Mouse (Mus musculus): Measurements from ENCODE around the gene Lamp2. TPM values are rescaled to one million over a fixed set of nuclear protein-coding genes. Genes with fewer than 3 reads are reported as not detected.
"Not testable (repeated sequence)": the region's sequence is repeated elsewhere in the genome, so short reads cannot be mapped to it uniquely, and the experiment has no call there.

Gene Lamp2
- 10 to 100 TPM; 62.5 to 65.5 TPM for total RNA-seq (2021)
- long read RNA-seq, experiment 1, transcript Lamp2-203 (9 exons, 2,184 nt): minor isoform, 28 of 123 reads
- long read RNA-seq, experiment 1, transcript Lamp2-202 (9 exons, 3,604 nt): minor isoform, 42 of 123 reads
- long read RNA-seq, experiment 1, transcript Lamp2-201 (9 exons, 1,769 nt): major isoform, 43 of 123 reads
- long read RNA-seq, experiment 1, partial matches to known transcripts: 2 of 123 reads
- long read RNA-seq, experiment 1, other reads (novel, unspliced or antisense): 8 of 123 reads
- long read RNA-seq, experiment 2, transcript Lamp2-202 (9 exons, 3,604 nt): major isoform, 35 of 91 reads
- long read RNA-seq, experiment 2, transcript Lamp2-203 (9 exons, 2,184 nt): minor isoform, 25 of 91 reads
- long read RNA-seq, experiment 2, transcript Lamp2-201 (9 exons, 1,769 nt): minor isoform, 24 of 91 reads
- long read RNA-seq, experiment 2, partial matches to known transcripts: 2 of 91 reads
- long read RNA-seq, experiment 2, other reads (novel, unspliced or antisense): 5 of 91 reads

DNA sequence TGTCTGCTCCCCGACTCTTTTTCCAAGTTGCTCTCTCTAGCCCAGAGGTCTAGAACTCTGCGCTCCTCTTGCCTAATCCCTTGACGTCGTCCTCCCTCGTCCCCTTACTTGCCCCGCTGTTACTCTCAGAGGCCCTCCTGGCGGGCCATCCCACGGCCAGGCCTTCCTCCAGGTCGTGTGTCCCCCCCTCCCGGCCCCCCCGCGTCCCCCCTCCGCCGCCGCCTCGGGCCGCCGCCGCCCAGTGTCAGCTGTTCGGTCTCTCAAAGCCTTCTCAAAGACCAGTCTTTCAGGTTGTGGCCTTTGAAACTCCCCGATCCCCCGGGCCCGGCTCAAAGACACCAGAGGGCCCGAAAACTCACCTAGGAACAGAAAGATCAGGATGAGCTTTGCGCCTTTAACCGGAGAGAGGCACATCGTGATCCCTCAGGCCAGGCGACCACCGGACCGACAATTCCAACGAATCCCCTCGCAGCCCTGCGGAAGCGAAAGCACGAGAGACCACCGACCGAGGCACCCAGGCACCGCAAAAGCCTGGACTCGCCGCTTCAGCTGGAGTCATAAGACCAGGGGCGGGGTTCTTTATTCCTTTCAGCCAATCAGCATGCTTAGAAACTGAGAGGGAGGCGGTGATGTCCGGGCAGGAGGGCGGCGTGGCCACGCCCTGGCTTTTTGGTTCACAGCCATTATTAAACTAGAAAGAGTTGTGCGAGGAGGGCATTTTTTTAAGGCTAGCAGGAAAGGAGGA lies at the start of gene Lamp2:
Gene Lamp2 (minus strand): TSS at position 565 of the 745 bp plus-strand sequence.
- peak; percentile 80 to 86 for DNase-seq (ENCODE audit: low spot score in 2 of 2)
- intact Hi-C loops (cut with DNase I): no loop called here

DNA sequence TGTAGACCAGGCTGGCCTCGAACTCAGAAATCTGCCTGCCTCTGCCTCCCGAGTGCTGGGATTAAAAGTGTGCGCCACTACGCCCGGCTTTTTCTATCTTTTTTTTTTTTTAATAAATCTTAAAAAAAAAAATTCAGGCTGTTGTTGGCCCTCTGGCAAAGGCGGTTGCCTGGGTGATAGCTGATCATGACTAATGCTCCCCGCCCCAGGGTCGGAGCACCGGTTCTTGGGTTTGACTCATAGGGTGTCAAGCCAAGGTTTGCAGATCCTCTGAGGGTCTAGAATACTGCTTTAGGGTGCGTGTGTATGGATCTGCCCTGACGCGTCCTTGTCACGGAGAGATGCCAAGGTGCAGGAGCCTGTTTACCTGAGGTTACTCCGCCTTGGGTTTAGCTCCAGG lies 48.6 kb upstream of the Lamp2 start:
- intact Hi-C loops (cut with DNase I): no loop called here
- DNase-seq (ENCODE audit: low spot score in 2 of 2): no peak

DNA sequence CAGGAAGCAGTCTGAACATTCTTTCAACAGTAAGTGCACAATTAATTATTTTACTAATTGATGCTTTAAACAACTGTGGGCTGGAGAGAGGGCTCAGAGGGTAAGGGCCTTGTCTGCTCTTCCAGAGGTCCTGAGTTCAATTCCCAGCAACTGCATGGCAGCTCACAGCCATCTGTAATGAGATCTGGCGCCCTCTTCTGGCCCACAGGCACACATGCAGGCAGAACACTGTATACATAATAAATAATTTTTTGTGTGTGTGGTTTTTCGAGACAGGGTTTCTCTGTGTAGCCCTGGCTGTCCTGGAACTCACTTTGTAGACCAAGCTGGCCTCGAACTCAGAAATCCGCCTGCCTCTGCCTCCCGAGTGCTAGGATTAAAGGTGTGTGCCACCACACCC lies 45.9 kb upstream of the Lamp2 start:
- intact Hi-C loops (cut with DNase I); DNase-seq (ENCODE audit: low spot score in 2 of 2): not testable (repeated sequence)

DNA sequence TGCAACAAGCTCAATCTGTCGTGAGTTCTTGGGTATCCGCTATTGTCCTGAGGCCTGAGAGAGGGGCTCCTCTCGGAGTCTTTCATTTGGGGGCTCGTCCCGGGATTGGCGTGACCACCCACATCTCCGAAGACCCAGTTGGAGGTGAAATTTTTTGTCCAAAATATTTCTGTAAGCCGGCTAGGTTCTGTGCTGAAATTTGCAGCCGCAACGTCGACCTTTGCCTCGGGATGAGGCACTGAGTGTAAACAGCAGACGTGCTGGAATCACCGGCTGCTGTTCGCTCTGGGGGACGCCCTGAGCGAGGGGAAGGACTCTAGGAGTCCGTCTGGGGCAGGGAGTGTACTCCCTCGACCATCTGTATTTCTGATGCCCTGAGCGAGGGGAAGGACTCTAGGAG lies 29.2 kb upstream of the Lamp2 start:
- intact Hi-C loops (cut with DNase I); DNase-seq (ENCODE audit: low spot score in 2 of 2): not testable (repeated sequence)

DNA sequence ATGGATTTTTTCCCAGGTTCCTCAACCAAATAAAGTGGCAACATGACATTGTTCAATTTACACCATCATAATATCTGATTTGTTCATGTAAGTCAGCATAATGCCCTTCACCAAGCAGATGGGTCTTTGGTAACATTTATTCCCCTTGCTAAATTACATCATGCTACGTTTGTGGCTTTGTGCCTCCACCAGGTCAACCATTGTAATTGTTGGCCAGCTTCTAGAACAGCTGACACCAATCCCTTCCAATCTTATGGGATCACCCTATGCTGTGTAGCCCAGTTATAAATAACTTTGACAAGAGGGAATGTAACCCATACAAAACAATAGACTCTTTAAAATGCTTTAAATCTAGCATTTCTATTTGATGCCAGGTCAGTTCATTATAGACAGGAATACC lies 22.3 kb upstream of the Lamp2 start:
- intact Hi-C loops (cut with DNase I): no loop called here
- DNase-seq (ENCODE audit: low spot score in 2 of 2): no peak

DNA sequence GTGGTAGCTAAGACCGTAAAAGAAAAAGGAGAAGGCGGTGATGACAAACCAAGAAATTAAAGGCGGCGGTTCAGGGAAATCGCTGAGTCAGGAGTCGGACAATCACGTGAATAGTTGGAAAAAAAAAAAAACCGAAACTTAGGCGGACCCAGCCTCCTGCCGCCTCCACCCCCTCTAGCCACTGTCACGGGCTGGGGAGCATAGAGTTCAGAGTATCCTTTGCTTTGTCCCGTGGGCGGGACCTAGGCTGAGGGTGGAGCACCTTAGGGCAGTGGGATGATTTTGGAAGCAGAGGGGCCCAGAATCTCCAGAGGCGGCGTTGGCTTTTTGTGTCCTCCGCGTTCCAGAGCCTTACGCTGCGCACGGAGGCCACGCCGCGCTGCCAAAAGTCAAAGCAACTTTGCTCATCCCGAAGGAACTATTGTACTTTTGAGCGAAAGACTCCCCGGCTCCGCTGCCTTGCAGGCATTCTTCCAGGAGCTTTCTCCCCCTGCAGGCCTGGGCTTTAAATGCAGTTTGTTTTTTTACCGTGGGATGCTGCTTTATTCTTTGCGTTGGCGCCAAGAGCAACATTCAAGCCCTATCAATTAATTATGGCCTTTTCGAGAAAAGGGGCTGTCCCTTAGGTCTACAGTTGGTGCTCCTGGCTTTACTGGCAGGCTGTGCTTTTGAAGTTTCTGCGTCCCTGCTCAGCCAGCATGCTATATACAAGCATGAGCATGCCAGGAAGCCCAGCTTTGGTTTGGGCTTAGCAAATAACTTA lies 17.5 kb upstream of the Lamp2 start:
- intact Hi-C loops (cut with DNase I): no loop called here
- DNase-seq (ENCODE audit: low spot score in 2 of 2): peak; percentile 23 to 54

DNA sequence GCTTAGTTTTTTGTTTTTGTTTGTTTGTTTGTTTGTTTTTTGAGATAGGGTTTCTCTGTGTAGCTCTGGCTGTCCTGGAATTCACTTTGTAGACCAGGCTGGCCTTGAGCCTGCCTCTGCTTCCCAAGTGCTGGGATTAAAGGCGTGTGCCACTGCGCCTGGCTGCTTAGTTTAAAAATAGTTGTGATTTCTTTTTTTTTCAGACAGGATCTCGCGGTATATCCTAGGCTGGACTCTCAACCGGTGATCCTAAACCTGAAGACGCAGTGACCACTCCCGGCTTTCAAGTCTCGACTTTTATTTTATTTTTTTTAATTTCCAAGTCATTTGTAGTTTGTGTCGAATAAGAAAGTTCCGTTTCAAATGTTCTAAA lies 16.9 kb upstream of the Lamp2 start:
- DNase-seq (ENCODE audit: low spot score in 2 of 2): no peak
- intact Hi-C loops (cut with DNase I): no loop called here

DNA sequence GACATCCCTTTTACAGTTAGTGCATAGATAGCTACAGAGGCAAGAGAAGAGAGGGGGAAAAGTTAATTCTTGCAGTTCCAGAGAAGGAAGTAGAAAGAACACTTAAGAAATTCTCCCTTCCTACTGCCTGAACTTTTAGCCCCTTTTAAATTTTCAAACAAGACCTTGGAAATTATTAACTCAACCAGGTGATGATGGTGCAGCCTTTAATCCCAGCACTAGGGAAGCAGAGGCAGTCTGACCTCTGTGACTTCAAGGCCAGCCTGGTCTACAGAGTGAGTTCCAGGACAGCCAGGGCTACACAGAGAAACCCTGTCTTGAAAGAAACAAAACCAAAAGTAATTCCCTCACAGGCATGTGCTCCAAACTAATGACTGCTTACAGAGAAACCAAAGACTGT lies 10.0 kb upstream of the Lamp2 start:
- intact Hi-C loops (cut with DNase I): no loop called here
- no peak for DNase-seq (ENCODE audit: low spot score in 2 of 2)

DNA sequence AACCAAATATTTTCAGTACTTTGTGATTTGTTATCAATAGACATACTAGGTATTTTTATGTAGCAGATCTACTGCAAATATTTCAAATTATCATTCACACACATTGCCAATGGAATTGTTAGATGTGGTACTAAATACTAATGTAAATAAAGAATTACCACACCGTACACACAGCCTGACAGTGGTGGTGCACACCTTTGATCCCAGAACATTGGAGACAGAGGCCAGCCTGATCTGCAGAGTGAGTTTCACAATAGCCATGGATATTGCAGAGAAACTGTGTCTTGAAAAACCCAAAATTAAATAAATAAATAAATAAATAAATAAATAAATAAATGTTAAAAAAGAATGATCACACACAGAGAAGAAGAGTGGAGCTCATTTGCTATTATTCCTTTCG lies 6.9 kb upstream of the Lamp2 start:
- intact Hi-C loops (cut with DNase I): no loop called here
- DNase-seq (ENCODE audit: low spot score in 2 of 2): no peak

DNA sequence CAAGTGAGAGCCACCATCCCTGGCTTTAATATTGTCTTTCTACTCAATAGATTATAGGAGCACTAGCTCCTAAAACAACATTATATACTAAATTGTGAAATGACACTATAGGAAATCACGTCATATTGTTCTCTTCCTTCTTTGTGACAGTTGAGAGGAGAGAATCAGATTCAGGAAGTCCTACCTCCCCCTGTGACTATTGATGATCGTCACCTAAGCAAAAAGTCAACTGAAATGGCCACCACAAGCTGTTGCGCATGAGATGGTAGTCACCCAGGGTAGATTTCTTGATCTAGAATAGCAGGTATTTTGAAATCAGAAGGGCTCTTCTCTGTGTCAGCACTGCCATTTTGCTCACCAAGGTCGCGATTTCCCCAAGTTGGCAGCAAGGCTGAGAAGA lies 5.8 kb upstream of the Lamp2 start:
- no peak for DNase-seq (ENCODE audit: low spot score in 2 of 2)
- intact Hi-C loops (cut with DNase I): no loop called here

DNA sequence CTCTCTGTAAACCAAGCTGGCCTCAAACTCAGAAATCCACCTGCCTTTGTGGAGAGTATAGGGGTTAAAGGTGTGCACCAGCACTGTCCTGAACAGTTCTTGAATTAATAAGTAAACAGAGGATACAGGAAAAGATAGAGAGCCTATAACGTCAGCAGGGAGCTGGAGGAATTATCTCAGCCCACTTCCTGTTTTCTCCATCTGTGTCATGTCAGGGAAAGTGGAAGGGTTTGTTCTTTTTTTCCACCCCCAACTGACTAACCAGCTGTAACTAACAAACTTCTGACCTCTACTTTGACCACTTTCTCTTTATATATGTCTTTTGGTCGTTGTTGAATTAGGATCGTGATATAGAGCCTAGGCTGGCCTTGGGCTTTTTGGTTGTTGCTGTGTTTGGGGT lies 4.6 kb upstream of the Lamp2 start:
- intact Hi-C loops (cut with DNase I): no loop called here
- no peak for DNase-seq (ENCODE audit: low spot score in 2 of 2)

DNA sequence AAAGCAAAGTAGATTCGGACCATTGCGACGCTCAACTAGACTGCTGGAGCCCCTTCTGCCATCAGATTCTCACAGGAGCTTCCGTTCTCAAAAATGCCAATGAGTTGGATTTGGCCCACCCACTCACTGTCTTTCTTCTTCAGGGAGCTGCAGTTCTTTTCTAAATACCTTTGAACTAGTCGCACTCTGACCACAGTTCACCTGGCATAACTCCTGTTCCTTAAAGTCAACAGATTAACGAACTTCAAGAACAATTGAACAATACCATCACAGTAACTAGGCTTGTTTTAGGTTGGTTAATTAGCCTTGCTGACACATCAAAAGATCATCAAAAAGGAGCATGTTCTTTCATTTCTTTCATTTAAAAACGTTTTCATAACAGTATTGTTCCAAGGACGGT lies 2.8 kb upstream of the Lamp2 start:
- intact Hi-C loops (cut with DNase I): no loop called here

DNA sequence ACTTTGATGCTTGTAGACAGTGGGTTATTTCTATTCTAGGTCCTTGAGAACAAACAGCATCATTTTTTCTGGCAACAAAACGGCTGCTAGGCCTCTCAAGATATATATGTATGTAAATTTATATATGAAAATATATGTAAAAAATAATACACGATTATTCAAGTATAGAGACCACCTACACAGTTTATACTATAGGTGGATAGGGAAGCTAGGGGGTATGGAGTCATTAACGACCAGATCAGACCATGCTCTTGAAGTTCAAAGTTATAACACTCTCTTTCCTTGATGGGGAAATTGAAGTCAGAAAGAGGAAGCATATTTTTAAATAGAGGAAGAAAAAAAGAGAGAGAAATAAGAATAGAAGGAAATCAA lies 367 bp upstream of the Lamp2 start:
- intact Hi-C loops (cut with DNase I): no loop called here
- no peak for DNase-seq (ENCODE audit: low spot score in 2 of 2)

More for the DNA sequence above, 2.8 kb upstream of the Lamp2 start:
- DNase-seq (ENCODE audit: low spot score in 2 of 2): no peak

DNA sequence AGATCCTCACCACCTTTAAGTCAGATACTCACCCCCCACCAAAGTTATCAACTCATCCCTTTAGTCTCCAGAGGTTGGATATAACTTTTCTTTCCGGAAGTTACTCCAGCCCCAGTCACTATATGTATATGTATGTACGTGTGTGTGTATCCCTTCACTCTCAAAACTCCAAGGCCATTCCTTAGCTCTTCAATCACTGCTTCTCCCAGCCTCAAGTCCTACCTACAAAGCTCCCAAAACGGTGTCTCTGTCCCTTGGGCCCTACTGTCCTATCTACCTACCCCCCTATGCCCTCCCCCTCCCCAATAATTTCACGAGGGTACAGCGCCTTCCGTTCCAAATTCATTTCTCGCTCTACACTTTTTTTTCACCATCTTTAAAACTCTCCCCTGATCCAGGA lies 780 bp downstream of the Lamp2 start:
- intact Hi-C loops (cut with DNase I): no loop called here
- no peak for DNase-seq (ENCODE audit: low spot score in 2 of 2)

DNA sequence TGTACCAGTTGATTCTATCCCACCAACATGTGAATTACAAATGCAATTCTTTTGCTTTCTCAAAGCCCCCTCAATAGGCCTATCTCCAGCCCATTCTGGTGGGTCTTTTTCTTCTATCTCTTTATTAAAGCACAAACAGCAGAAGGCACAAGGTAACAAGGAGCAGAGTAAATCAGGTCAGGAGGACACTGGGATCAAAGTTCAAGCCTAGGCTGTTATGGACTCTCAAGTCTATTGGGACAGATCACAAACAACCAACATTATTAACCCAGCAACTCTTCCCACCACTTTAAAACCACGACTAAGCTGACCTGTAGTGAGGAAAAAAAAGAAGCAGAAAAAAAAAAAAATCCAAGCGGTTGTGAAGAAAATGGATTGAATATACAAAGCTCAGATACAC lies 1.4 kb downstream of the Lamp2 start:
- no peak for DNase-seq (ENCODE audit: low spot score in 2 of 2)
- intact Hi-C loops (cut with DNase I): no loop called here

DNA sequence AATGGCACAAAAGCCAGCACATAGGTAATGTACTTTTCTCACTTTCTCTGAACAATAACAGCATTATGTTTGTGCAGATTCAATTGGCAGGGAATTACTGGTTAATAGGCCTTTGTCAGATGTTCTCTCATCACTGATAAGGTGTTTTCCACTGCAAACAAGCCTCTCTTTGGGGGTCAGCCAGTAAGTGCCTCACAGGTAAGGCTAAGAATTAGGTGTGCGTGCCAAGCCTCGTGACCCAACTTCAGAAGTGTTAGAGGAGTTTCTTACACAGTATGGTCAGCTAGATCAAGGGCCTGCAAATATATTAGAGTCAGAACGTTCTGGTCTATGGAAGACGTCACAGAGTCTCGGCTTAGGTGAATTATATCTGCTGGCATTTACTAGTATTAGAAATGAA lies 2.3 kb downstream of the Lamp2 start:
- DNase-seq (ENCODE audit: low spot score in 2 of 2): no peak
- intact Hi-C loops (cut with DNase I): no loop called here

DNA sequence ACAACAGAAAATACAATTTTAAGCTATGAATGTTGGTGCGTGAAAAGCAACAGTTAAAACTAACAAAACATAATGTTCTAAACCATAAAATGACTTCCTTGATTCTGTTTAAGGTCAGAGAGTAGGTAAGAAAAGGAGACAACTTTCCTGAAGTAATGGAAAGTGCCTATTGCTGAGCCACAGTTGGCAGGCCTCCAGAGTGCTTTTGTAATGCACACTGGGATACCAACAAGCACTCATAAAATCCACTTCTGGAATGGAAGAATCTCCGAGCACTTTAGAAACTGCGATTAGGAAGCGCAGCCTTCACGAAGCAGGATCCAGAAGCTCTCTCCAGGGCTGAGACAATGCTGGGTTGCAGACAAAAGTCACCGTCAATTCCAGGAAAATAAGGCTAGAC lies 5.8 kb downstream of the Lamp2 start:
- intact Hi-C loops (cut with DNase I): no loop called here
- DNase-seq (ENCODE audit: low spot score in 2 of 2): no peak

DNA sequence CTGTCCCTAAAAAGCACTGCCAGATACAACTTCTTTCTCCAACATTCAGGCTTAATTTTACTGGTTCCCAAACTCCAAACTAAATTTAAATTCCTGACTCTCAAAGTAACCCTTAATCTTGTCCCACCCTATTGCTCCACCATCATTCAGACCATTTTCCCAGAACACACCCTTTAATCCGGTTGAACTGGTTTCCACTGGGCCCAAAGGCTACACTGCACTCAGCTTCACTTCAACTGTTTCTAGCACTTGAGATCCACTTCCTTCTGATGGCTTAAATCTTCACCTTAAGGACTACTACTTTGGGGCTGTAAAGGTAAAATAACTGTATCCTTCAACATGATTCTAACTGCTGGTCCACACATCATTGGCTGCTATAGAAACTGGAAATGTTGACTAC lies 10.5 kb downstream of the Lamp2 start:
- intact Hi-C loops (cut with DNase I): no loop called here

DNA sequence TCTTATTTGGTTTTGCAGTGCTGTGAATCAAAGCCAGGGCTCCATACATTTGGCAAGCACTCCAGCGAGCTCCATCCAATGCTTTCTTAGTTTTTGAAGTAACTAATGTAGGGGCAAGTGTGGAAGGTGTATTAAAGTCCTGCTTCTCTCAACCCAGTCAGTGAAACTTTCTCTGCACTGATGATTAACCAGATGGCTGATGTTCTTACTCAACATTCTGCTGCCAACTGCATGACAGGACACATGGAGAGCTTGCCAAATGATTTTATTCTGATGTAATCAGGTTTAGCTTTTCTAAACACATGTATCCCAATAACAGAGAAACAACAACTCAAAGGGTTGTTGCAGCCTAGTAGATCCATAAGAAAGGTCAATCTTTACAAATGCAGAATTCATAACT lies 13.8 kb downstream of the Lamp2 start:
- intact Hi-C loops (cut with DNase I): no loop called here

More for the DNA sequence above, 10.5 kb downstream of the Lamp2 start:
- no peak for DNase-seq (ENCODE audit: low spot score in 2 of 2)

DNA sequence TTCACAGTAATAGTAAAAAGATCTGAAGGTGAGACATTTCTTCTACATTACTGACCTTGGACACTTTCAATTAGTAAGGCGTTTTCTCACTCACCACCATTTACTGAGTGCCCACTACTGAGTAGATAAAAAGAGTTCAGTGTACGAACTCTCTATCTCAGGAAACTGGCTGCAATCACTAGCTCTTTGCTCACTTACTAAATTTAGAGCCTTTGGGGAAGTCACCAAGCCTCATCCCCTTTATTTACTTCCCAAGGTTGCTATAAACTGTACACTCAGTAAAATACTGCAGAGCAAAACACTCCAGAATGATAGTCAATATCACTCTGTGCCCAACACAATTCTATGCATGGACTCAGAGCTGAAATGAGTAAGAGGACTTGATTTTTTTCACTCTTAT lies 16.6 kb downstream of the Lamp2 start:
- no peak for DNase-seq (ENCODE audit: low spot score in 2 of 2)
- intact Hi-C loops (cut with DNase I): loop anchor here (5.0 to 10.0 kb wide), 2 partner anchors 187 to 355 kb away; partner anchors contain the start of genes Rhox11 and Tmem255a

More for the DNA sequence above, 13.8 kb downstream of the Lamp2 start:
- DNase-seq (ENCODE audit: low spot score in 2 of 2): no peak
